Mouse (Mus musculus) intestine, postnatal 0 days (tissue): Measurements from ENCODE around the gene Rplp1. TPM values are rescaled to one million over a fixed set of nuclear protein-coding genes. Genes with fewer than 3 reads are reported as not detected.

ENCODE experiments used
- ATAC-seq: fragments of 200-750 bp; cut with Nextera tagmentation; 2 replicates; pipeline ENCODE4 v1.8.0; 2017; ENCODE audit warnings: mild to moderate bottlenecking, moderate TSS enrichment, moderate library complexity
- H3K27ac ChIP-seq: fragments of 300-500 bp; sonication (generic); 2 replicates; pipeline ENCODE4 v1.5.1; 2014; ENCODE audit warnings: mild to moderate bottlenecking, low read depth, low read length, moderate library complexity
- H3K27me3 ChIP-seq: fragments of 300-500 bp; sonication (generic); replicated peaks from 2 replicates; pipeline ENCODE4 v1.6.1; 2014; ENCODE audit warnings: low read length, mixed read lengths; ENCODE audit not compliant: control insufficient read depth, insufficient read depth
- H3K36me3 ChIP-seq: fragments of 300-500 bp; sonication (generic); 2 replicates; pipeline ENCODE4 v1.6.1; 2014; ENCODE audit warnings: mild to moderate bottlenecking, moderate library complexity; ENCODE audit not compliant: control insufficient read depth, insufficient read depth
- H3K4me1 ChIP-seq: fragments of 300-500 bp; sonication (generic); replicated peaks from 2 replicates; pipeline ENCODE4 v1.6.1; 2014; ENCODE audit warnings: antibody characterized with exemption, low read length, mixed read lengths; ENCODE audit not compliant: control insufficient read depth, insufficient read depth
- H3K4me2 ChIP-seq: fragments of 300-500 bp; sonication (generic); replicated peaks from 2 replicates; pipeline ENCODE4 v1.6.1; 2014; ENCODE audit warnings: low read depth, mild to moderate bottlenecking, moderate library complexity
- H3K4me3 ChIP-seq: fragments of 300-500 bp; sonication (generic); 2 replicates; pipeline ENCODE4 v1.5.1; 2014; ENCODE audit warnings: low read depth, low read length
- H3K9ac ChIP-seq: fragments of 300-500 bp; sonication (generic); 2 replicates; pipeline ENCODE4 v1.6.1; 2014; ENCODE audit warnings: mild to moderate bottlenecking, low read depth, low read length
- H3K9me3 ChIP-seq: fragments of 300-500 bp; sonication (generic); 2 replicates; pipeline ENCODE4 v1.6.1; 2016; ENCODE audit warnings: mixed run types; ENCODE audit not compliant: control insufficient read depth
- CTCF ChIP-seq: sonication (generic); IDR thresholded peaks from 2 replicates; pipeline ENCODE4 v1.5.1; 2016; ENCODE audit warnings: low read depth, mild to moderate bottlenecking, control low read depth, antibody characterized with exemption, moderate library complexity
- WGBS: fragments of 180-500 bp; shearing (Covaris S2); extraction: QIAGEN DNeasy Blood & Tissue Kit; methylation state at CpG from one replicate; pipeline ENCODE4 v1.1.7; 2014; 5-methylcytosine and 5-hydroxymethylcytosine counted together
- polyA plus RNA-seq: library from polyadenylated mRNA; unstranded; fragments of >200 nt; fragmentation: Nextera tagmentation; extraction: Ambion mirVana; gene quantifications from 2 replicates; pipeline ENCODE4 v1.2.1, GENCODE M21; 2015

The Rplp1 gene
- polyA plus RNA-seq, result 1,118 and 1,197 TPM in 2 replicates

DNA sequence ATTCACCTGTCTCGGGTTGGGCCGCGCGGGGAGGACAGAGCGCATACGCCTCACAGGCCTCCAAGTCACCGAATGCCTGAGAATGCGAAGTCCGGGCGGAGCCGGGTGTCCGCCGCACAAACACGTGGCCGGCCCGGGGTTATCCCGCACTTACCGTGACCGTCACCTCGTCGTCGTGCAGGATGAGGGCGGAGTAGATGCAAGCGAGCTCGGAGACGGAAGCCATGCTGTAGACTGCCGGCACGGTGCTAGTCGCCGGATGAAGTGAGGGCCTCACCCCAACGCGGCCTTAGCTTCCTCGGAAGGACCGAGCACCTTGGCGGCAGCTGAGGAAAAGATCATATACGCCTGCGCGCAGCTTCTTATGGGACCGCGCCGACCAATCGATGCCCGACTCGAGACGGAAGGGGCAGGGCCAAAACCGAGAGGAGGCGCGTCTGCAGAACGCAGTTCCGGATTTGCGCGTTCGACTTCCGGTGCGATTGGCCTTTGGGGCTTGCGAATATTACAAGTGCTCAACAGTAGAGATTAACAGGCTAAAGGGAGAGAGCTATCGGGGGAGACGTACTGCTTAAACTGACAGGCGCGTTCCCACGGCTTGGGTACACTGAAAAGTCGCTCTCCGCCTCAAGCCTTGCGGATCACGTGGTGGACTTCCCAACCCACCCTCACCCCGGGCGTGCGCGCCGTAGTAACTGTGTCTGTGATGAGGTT lies at the start of gene Rplp1:
Gene Rplp1 (minus strand): TSS at position 340 of the 714 bp plus-strand sequence.
- WGBS, result under 1% methylated on average over 70 of the region's 70 CpGs
- H3K27me3 ChIP-seq, result no peaks in the 10 kb centered on the region
- peak; percentile 97 for ATAC-seq
- peak within 1 kb of the TSS; percentile 84 for H3K4me2 ChIP-seq
- H3K4me3 ChIP-seq, result peak within 1 kb of the TSS; percentile 74
- no peak for TF ChIP-seq CTCF
- 0 out of 2 replicates have a peak, but pooled peaks cover 3% of the 10 kb centered on the region for H3K4me1 ChIP-seq
- H3K36me3 ChIP-seq, result peaks cover 41% of the 10 kb centered on the region
- H3K9ac ChIP-seq, result peak within 1 kb of the TSS; percentile 78
- no peaks in the 10 kb centered on the region for H3K9me3 ChIP-seq
- peak within 1 kb of the TSS; percentile 93 for H3K27ac ChIP-seq

DNA sequence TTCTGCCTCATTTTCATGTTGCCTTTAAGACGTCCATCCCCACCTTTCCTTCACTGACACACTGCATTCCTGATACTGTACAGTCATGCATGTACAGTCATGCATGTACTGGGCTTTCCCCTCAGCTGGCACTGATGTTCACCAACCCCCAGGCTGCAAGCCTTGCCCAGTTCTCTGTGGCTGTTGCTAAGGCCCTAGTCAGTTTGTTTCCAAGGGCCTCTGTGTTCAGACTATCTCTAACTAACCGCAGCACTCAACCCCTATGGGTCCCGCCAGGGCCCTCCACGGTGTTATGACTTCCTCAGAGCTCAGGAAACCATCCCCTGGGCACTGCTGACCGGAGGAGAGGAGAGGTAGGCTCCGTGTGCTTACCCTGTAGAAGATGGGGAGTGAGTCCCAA lies 49.0 kb upstream of the Rplp1 start:
- TF ChIP-seq CTCF, result no peak
- H3K4me1 ChIP-seq, result peaks cover 6% of the 10 kb centered on the region; the same call in 1 of the 2 replicates
- WGBS, result 81% methylated on average over 6 of the region's 6 CpGs
- no peak overlapping the region for H3K4me2 ChIP-seq
- H3K27ac ChIP-seq, result no peak overlapping the region
- no peaks in the 10 kb centered on the region for H3K27me3 ChIP-seq
- H3K9me3 ChIP-seq, result no peaks in the 10 kb centered on the region
- no peak overlapping the region for H3K9ac ChIP-seq
- H3K36me3 ChIP-seq, result no peaks in the 10 kb centered on the region
- no peak overlapping the region for H3K4me3 ChIP-seq
- ATAC-seq, result no peak

DNA sequence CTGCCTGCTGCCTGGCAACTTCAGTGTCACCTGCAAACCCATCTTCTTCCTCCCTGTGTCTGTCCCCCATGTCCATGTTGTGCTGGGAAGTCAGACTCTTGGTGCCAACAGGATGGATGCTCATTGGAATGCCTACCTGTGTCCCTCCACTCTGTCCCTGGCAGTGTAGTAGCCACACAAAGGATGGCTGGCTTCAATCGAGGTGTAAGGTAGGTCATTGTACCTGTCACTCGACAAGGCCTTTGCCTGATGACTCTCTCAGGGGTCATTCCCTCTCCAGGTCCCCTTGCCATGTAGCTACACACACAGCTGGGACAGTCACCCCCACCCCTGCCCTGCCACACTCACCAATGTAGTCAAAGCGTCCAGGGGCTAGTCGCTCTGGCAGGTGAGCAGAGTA lies 46.8 kb upstream of the Rplp1 start:
- 90% methylated on average over 4 of the region's 4 CpGs for WGBS
- no peak for ATAC-seq

DNA sequence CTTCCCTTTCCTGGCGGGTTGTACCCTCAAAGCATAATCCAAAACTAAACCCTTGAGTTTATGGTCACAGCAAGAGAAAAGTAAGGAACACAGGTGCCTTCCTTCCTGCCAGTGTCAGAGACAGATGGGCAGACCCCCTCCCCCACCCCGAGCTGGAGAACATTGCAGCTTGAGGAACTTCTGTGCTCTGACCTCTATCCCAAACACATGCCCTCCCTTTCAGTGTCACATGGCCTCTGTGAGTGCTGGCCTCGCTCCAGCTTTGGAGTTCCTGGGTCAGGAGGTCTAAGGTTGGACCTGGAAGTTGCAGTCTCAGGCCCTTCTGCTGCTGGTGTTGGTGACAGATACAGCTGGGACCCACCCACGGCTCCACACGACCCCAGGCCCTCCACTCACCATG lies 46.4 kb upstream of the Rplp1 start:
- Histone ChIP-seq H3K27me3 (no peaks in the 10 kb centered on the region), H3K27ac (peak overlapping the region; percentile 41; the same call in 1 of the 2 replicates), H3K4me2 (no peak overlapping the region), H3K36me3 (no peaks in the 10 kb centered on the region), H3K4me3 (no peak overlapping the region), H3K4me1 (peaks cover 6% of the 10 kb centered on the region; the same call in 1 of the 2 replicates), H3K9me3 (no peaks in the 10 kb centered on the region), H3K9ac (no peak overlapping the region)
- no peak for TF ChIP-seq CTCF
- WGBS, result 31% methylated on average over 5 of the region's 5 CpGs
- peak; percentile 28; the same call in 1 of the 2 replicates for ATAC-seq

More for the DNA sequence above, 46.8 kb upstream of the Rplp1 start:
- no peaks in the 10 kb centered on the region for H3K9me3 ChIP-seq
- H3K4me2 ChIP-seq, result no peak overlapping the region
- TF ChIP-seq CTCF, result no peak
- H3K9ac ChIP-seq, result no peak overlapping the region
- no peak overlapping the region for H3K27ac ChIP-seq
- no peaks in the 10 kb centered on the region for H3K27me3 ChIP-seq
- H3K4me1 ChIP-seq, result peaks cover 6% of the 10 kb centered on the region; the same call in 1 of the 2 replicates
- no peak overlapping the region for H3K4me3 ChIP-seq
- H3K36me3 ChIP-seq, result no peaks in the 10 kb centered on the region

DNA sequence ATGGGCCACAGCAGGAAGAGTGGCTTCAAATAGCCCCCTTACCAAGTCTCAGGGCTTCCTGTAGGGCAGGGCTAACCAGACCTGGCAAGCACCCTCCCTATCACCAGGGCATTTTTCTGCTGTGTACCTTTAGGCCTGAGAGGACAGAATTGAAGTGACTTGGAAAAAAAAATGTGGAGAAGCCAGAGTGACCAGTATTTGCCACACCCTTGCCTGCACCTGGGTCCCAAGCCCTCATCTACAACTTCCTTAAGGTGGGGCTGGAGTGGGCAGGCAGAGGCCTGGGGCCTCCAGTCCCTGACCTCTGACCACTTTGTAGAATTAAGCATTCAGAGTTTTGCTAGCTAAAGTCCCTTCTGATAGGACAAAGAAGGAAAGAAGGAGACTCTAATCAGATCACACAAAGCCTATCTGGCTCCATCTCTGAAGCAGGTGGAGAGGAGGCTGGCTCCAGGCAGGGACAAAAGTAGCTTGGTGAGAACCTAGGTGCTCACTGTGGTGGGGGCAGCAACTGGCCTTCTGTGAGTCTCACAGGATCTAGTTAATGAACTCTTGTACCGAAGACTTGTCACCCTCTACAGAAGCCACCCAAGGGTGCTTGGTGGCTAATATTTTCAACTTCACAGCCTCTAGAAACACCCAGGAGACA lies 45.7 kb upstream of the Rplp1 start:
- WGBS, result 60% methylated on average over 1 of the region's 1 CpGs
- Histone ChIP-seq H3K27me3 (no peaks in the 10 kb centered on the region), H3K9ac (no peak overlapping the region), H3K36me3 (no peaks in the 10 kb centered on the region), H3K9me3 (no peaks in the 10 kb centered on the region), H3K4me1 (peaks cover 6% of the 10 kb centered on the region; the same call in 1 of the 2 replicates), H3K4me2 (no peak overlapping the region), H3K27ac (peak overlapping the region; percentile 41; the same call in 1 of the 2 replicates), H3K4me3 (no peak overlapping the region)
- no peak for TF ChIP-seq CTCF
- peak; percentile 67 for ATAC-seq

DNA sequence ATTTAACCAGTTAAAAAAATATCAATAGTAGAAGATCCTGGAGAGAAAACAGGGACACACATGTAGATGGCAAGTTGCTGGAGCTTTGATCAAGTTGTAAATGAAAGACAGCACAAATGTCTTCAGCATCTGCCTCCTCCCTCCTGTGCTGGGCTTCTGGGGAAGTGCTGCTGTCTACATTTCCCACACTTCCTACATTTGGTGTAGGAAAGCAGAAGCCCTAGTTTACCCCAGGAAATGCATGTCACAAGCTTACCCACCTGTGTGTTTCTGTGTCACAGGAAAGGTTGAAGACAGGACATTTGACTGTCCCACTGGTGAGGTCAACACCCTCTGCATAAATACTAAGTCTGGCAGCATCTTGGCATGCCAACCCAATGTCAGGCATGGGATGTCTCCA lies 40.4 kb upstream of the Rplp1 start:
- no peak for ATAC-seq
- TF ChIP-seq CTCF, result no peak
- Histone ChIP-seq H3K4me2 (no peak overlapping the region), H3K9ac (no peak overlapping the region), H3K36me3 (no peaks in the 10 kb centered on the region), H3K27ac (no peak overlapping the region), H3K4me3 (no peak overlapping the region), H3K9me3 (no peaks in the 10 kb centered on the region), H3K27me3 (no peaks in the 10 kb centered on the region), H3K4me1 (no peaks in the 10 kb centered on the region)
